Mouse (Mus musculus) midbrain, embryonic 15.5 days (tissue): ENCODE results near the gene Cap2. TPM values are rescaled to one million over a fixed set of nuclear protein-coding genes. Genes with fewer than 3 reads are reported as not detected.

Experiments
- ATAC-seq: fragments of 200-750 bp; cut with Nextera tagmentation; replicated peaks from 2 replicates; pipeline ENCODE4 v1.8.0; 2017; ENCODE audit warnings: moderate TSS enrichment
- H3K27ac ChIP-seq: fragments of 300-500 bp; sonication (generic); 2 replicates; pipeline ENCODE4 v1.5.1; 2015; ENCODE audit warnings: mild to moderate bottlenecking, inconsistent platforms
- H3K27me3 ChIP-seq: fragments of 300-500 bp; sonication (generic); replicated peaks from 2 replicates; pipeline ENCODE4 v1.6.1; 2015; ENCODE audit warnings: inconsistent platforms
- H3K36me3 ChIP-seq: fragments of 300-500 bp; sonication (generic); replicated peaks from 2 replicates; pipeline ENCODE4 v1.6.1; 2015; ENCODE audit warnings: inconsistent platforms
- H3K4me1 ChIP-seq: fragments of 300-500 bp; sonication (generic); 2 replicates; pipeline ENCODE4 v1.6.1; 2015; ENCODE audit warnings: inconsistent platforms
- H3K4me2 ChIP-seq: fragments of 300-500 bp; sonication (generic); 2 replicates; pipeline ENCODE4 v1.6.1; 2015; ENCODE audit warnings: inconsistent platforms, mild to moderate bottlenecking, moderate library complexity
- H3K4me3 ChIP-seq: fragments of 300-500 bp; sonication (generic); 2 replicates; pipeline ENCODE4 v1.5.1; 2015; ENCODE audit warnings: mild to moderate bottlenecking, inconsistent platforms
- H3K9ac ChIP-seq: fragments of 300-500 bp; sonication (generic); 2 replicates; pipeline ENCODE4 v1.6.1; 2015; ENCODE audit warnings: mild to moderate bottlenecking, inconsistent platforms
- H3K9me3 ChIP-seq: fragments of 300-500 bp; sonication (generic); 2 replicates; pipeline ENCODE4 v1.6.1; 2016; ENCODE audit warnings: inconsistent platforms
- WGBS: fragments of 180-500 bp; shearing (Covaris S2); methylation state at CpG from one replicate; pipeline ENCODE4 v1.1.7; 2015; ENCODE audit warnings: mixed read lengths; 5-methylcytosine and 5-hydroxymethylcytosine counted together
- polyA plus RNA-seq: library from polyadenylated mRNA; unstranded; fragments of >200 nt; fragmentation: Nextera tagmentation; extraction: Ambion mirVana; gene quantifications from 2 replicates; pipeline ENCODE4 v1.2.1, GENCODE M21; 2015

Gene Cap2
- polyA plus RNA-seq, 1 experiment from 2014 or later = 12.4 TPM

DNA sequence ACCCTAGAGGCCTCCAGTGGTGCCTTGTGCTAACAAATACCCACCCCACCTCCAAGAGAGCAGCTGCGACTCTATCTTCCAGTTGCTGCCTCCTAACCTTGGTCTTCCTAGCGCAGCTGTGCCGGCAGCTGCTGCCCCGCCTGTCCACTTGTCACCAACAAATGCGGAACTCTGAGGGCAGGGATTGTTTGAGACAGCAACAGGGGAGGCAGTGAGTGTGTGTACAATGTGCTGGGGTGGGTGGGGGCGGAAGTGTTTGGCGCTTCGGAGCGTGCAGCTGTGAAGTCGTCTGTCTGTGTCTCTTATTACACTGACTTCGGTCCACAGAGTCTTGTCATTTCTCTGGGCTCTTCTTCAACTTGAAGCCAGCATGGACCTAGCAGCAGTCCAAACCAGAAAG is 118.0 kb downstream of the Cap2 start:
- Histone ChIP-seq H3K4me2 (no peak overlapping the region), H3K27ac (no peak overlapping the region), H3K9ac (no peak overlapping the region), H3K36me3 (no peaks in the 10 kb centered on the region; the same call in 1 of the 2 replicates), H3K9me3 (no peaks in the 10 kb centered on the region), H3K4me3 (no peak overlapping the region), H3K4me1 (no peaks in the 10 kb centered on the region), H3K27me3 (no peaks in the 10 kb centered on the region)
- WGBS = 46% methylated on average over 11 of the region's 11 CpGs
- ATAC-seq = no peak

DNA sequence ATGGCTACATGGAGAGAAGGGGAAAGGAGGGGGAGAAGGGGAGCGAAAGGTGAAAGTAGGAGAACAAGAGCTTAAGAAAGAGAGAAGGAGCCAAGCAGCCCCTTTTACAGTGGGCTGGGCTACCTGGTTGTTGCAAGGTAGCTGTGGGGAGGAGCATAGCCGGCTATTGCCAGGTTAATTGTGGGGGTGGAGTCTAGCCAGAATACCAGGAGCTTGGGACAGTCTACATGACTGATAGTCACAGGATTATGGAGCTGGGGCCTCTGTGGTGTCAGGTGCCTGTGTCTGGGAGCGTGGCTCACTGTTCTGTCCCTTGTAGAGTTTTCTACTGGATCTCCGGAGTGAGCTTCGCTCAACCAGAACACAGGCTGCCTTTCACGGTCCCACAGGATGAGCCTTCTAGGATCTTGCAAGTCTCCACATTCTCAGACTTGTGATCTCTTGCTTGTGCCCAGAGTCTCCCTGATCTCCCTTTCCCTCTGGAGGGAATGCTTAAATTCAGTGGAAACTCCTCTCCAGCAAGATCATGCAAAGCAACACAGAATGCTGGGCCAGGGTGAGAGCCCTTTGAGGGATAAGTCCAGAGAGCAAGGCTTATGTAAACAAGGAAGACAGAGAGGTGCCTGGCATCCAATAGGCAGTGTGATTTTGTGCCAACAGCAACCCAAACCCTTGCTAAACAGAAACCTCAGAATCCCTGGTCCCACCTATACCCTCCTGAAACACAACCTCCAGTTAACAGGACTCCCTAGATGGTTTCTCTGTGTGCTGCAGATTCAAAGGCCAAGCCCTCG is 119.5 kb downstream of the Cap2 start:
- Histone ChIP-seq H3K9me3 (no peaks in the 10 kb centered on the region), H3K27ac (no peak overlapping the region), H3K4me2 (no peak overlapping the region), H3K27me3 (no peaks in the 10 kb centered on the region), H3K36me3 (no peaks in the 10 kb centered on the region), H3K4me1 (no peaks in the 10 kb centered on the region), H3K4me3 (no peak overlapping the region), H3K9ac (no peak overlapping the region)
- ATAC-seq = no peak
- 81% methylated on average over 7 of the region's 7 CpGs for WGBS

DNA sequence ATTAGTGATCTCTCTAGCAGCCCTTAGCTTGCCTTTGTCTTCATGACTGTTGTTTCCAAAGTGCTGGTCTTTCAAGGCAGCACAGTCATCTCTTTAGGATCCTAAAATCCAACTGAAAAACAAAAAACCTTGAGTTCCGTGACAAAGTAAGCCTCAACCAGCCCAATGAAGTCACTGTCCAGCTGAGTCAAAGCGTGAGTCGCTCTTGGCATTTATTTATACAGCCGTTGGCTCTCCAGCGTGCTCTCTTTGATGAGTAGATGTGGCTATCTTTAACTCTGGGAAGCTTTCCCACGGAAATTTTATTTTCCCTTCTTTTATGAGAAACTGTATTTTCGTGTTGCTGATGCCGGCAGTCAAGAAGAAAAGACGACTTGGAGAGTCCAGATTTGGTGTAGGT is 125.0 kb downstream of the Cap2 start:
- H3K4me2 ChIP-seq = no peak overlapping the region
- no peak overlapping the region for H3K9ac ChIP-seq
- no peak overlapping the region for H3K27ac ChIP-seq
- no peaks in the 10 kb centered on the region for H3K36me3 ChIP-seq
- no peak overlapping the region for H3K4me3 ChIP-seq
- no peaks in the 10 kb centered on the region for H3K27me3 ChIP-seq
- no peaks in the 10 kb centered on the region for H3K9me3 ChIP-seq
- ATAC-seq = no peak
- 92% methylated on average over 9 of the region's 9 CpGs for WGBS
- 0 out of 2 replicates have a peak, but pooled peaks cover 3% of the 10 kb centered on the region for H3K4me1 ChIP-seq

DNA sequence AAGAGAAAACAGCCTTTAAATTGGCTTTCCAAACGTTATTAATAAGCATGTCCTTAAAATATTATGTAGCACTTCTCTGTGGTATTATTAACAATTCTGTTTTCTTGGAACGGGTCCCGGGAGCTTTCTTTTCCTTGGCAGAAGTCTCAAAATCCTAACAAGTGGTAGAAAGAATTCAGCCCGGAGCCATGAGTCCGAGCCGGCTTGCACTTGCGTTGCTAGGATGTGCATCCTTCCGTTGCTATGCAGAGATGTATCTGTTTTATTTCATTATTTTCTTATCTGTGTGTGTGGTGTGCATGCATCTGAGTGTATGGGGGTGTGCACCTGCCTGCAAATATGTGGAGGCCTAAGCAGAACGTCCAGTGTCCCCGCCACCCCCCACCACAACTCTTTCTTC is 126.2 kb downstream of the Cap2 start:
- ATAC-seq = peak; percentile 81; the same call in 1 of the 2 replicates
- WGBS = 54% methylated on average over 10 of the region's 10 CpGs

DNA sequence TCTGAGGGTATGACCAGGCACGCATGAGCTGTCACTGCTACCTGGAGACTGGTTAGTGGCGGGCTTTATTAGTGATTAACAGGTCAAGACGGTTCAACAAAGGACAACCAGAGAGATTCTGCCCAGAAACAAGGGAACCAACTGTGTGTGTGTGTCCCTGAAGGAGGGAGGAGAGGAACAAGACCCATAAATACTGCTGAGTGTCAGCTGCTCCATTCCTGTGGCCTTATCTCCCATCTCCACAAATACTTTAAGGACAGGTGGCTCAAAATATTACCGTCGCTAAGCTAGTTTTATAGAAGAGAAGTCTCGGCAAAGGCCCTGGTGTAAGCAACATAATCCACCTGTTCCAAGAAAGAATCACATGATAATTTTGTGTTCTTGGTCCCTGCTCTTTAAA is 127.7 kb downstream of the Cap2 start:
- 86% methylated on average over 6 of the region's 6 CpGs for WGBS
- Histone ChIP-seq H3K9ac (no peak overlapping the region), H3K27me3 (no peaks in the 10 kb centered on the region), H3K4me2 (no peak overlapping the region), H3K27ac (no peak overlapping the region), H3K9me3 (no peaks in the 10 kb centered on the region), H3K4me3 (no peak overlapping the region), H3K4me1 (peaks cover 21% of the 10 kb centered on the region), H3K36me3 (no peaks in the 10 kb centered on the region)
- no peak for ATAC-seq

More for the DNA sequence above, 126.2 kb downstream of the Cap2 start:
- no peak overlapping the region for H3K9ac ChIP-seq
- no peaks in the 10 kb centered on the region for H3K9me3 ChIP-seq
- H3K27ac ChIP-seq = peak overlapping the region; percentile 60
- H3K36me3 ChIP-seq = no peaks in the 10 kb centered on the region
- H3K4me2 ChIP-seq = no peak overlapping the region
- no peaks in the 10 kb centered on the region for H3K27me3 ChIP-seq
- no peak overlapping the region for H3K4me3 ChIP-seq
- H3K4me1 ChIP-seq = peaks cover 6% of the 10 kb centered on the region; the same call in 1 of the 2 replicates

DNA sequence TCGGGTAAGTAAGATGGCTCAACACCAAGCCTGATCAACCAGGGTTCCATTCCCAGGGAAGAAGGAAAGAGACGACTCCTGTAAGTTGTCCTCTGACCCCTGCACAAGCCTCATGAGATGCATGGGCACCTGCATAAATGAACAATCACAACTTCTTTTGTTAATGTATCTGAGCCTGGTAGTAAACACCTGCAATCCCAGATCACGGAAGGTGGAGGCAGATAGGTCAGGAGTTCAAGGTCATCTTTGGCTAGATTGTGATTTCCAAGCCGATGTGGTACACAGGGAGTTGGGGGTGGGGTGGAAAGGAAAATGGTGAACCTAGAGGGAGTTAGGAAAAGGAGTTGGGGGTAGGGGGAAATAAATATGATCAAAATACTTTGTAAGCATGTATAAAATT is 131.1 kb downstream of the Cap2 start:
- no peak overlapping the region for H3K4me2 ChIP-seq
- no peaks in the 10 kb centered on the region for H3K27me3 ChIP-seq
- peaks cover 27% of the 10 kb centered on the region for H3K4me1 ChIP-seq
- H3K27ac ChIP-seq = peak overlapping the region; percentile 86
- H3K36me3 ChIP-seq = no peaks in the 10 kb centered on the region
- no peak overlapping the region for H3K4me3 ChIP-seq
- no peak overlapping the region for H3K9ac ChIP-seq
- WGBS = 59% methylated on average over 4 of the region's 4 CpGs
- no peaks in the 10 kb centered on the region for H3K9me3 ChIP-seq
- no peak for ATAC-seq

DNA sequence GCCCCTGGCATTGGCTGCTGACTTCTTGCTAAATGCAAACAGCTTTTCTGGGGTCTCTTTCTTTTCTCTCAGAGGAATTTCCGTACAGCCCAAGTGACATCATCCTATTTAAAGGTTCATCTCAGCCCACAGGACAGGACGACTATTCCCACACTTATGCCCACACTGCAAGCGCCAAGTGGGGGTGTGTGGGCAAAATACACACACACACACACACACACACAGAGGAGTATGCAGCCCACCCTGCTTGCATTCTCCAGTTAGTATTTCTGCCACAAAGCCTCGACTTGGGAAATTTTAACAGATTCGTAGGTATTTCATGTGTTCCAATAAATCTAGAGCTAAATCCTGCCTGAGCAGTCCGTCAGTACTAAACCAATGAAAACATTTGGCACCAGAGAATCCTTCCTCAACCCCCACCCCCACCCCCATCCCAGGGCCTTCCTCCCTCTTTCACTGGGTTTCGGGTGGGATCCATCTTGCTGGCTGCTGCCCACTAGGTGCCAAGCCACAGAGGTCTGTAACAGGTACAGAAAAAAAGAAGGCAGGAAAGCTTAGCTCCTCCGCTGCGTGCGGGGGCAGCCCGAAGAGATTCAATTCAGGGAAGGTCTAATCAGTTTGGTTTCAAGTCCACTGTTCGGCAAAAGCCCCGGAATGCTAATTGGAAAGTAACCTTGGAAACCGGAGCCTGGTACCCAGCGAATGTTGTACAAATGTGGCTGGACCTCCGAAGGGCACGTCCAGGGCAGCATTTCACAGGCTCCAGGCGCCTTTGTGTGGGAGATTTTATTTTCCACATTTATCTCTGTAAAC is 131.9 kb downstream of the Cap2 start:
- no peaks in the 10 kb centered on the region for H3K9me3 ChIP-seq
- H3K36me3 ChIP-seq = no peaks in the 10 kb centered on the region
- H3K4me3 ChIP-seq = peak overlapping the region; percentile 11; the same call in 1 of the 2 replicates
- WGBS = 9% methylated on average over 18 of the region's 18 CpGs
- peaks cover 23% of the 10 kb centered on the region for H3K4me1 ChIP-seq
- H3K27ac ChIP-seq = peak overlapping the region; percentile 86
- peak overlapping the region; percentile 21; the same call in 1 of the 2 replicates for H3K9ac ChIP-seq
- peak; percentile 83 for ATAC-seq
- H3K4me2 ChIP-seq = peak overlapping the region; percentile 44
- H3K27me3 ChIP-seq = no peaks in the 10 kb centered on the region

DNA sequence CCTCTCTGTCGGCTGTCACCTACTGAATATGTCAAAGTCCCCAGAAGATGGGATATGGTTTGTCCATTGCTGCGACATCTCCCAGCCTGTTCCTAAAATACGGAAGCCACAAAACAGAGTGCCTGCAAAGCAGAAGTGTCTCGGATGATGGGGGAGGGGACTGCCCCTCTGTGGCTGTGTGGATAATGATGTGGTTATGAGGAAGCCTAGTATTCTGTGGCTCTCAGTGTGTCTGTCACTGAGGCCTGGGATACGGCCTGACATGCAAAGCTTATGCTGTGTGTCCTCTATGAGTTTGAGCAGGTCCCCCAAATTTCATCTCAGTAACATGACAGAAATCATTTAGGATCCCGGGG is 132.5 kb downstream of the Cap2 start:
- peak overlapping the region; percentile 21; the same call in 1 of the 2 replicates for H3K9ac ChIP-seq

DNA sequence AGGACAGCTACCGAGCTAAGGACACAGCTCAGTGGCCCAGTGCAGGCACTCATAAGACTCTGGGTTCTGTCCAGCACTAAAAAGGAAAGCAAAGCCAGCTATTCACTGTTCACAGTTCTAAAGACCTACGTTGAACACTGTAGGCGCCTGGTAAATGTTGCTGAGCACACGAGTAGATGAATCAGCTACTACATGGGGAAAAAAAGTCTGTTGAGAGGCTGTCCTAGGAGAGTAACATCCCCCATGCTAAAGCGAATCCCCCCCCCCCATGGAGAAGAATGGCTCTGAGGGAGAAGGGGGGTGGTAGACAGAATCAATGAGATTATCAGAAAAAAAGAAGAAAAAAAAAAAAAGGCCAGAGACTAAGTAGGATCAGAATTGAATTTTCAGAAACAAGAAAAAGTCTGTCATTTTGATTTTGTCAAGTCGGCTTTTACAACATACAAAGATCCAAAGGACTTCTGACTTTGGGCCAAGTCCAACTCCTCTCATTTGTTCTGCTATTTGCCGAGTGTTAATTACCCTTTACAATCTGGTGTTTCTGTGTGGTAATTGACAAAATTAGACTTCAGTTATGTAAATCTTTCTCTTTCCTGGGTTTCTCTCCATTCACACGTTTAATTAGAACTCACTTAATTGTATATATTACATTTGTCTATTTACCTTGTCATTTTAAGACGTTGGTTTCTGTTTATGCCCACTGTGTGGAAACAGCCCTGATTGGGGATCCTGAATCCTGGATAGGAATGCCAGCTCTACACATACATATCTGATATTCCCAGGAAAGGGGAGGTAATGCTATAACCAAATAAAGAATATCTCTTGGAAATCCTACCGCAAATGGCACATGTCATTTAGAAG is 139.2 kb downstream of the Cap2 start:
- Histone ChIP-seq H3K4me2 (no peak overlapping the region), H3K9me3 (no peaks in the 10 kb centered on the region), H3K4me1 (no peaks in the 10 kb centered on the region), H3K27me3 (no peaks in the 10 kb centered on the region), H3K9ac (no peak overlapping the region), H3K27ac (no peak overlapping the region), H3K36me3 (no peaks in the 10 kb centered on the region), H3K4me3 (no peak overlapping the region)
- 76% methylated on average over 10 of the region's 10 CpGs for WGBS
- no peak for ATAC-seq

More for the DNA sequence above, 132.5 kb downstream of the Cap2 start:
- peaks cover 23% of the 10 kb centered on the region for H3K4me1 ChIP-seq
- 11% methylated on average over 6 of the region's 6 CpGs for WGBS
- no peaks in the 10 kb centered on the region for H3K9me3 ChIP-seq
- H3K4me3 ChIP-seq = peak overlapping the region; percentile 11; the same call in 1 of the 2 replicates
- no peaks in the 10 kb centered on the region for H3K27me3 ChIP-seq
- ATAC-seq = peak; percentile 84
- peak overlapping the region; percentile 44 for H3K4me2 ChIP-seq
- H3K36me3 ChIP-seq = no peaks in the 10 kb centered on the region
- peak overlapping the region; percentile 86 for H3K27ac ChIP-seq

DNA sequence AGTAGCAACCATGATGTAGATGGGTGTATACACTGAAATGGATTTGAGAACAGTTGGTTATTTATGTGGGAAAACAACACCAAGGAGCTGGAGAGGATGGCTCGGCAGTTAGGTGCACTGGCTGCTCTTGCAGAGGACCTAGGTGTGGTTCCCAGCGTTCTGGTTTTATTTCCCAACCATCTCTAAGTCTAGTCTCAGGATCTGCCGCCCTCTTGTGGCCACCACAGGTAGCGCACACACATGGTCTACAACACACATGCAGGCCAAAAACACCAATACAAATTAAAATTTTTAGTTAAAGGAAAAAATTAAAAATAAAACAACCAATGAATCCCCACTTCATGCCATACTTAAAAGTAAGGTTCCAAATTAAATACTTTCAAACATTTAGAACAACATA is 140.7 kb downstream of the Cap2 start:
- Histone ChIP-seq H3K27ac (no peak overlapping the region), H3K4me3 (no peak overlapping the region), H3K36me3 (no peaks in the 10 kb centered on the region), H3K9me3 (no peaks in the 10 kb centered on the region), H3K4me1 (no peaks in the 10 kb centered on the region), H3K27me3 (no peaks in the 10 kb centered on the region), H3K4me2 (no peak overlapping the region), H3K9ac (no peak overlapping the region)
- ATAC-seq = no peak
- 88% methylated on average over 4 of the region's 4 CpGs for WGBS

DNA sequence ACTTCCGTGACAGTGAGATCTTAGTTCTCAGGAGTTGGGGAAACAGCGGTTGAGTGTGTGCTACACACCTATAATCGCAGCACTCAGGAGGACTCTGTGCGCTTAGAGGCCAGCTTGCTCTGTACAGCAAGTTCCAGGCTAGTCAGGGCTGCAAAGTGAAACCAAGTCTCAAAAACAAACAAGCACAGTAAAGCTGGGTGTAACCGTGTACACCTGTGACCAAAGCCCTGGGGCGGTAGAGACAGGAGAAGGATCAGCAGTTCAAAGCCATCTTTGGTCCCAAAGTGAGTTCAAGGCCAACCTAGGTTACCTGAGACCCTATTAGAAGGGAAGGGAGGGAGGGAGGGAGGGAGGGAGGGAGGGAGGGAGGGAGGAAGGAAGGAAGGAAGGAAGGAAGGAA is 142.5 kb downstream of the Cap2 start:
- Histone ChIP-seq H3K9me3 (no peaks in the 10 kb centered on the region), H3K4me2 (no peak overlapping the region), H3K9ac (no peak overlapping the region), H3K27me3 (no peaks in the 10 kb centered on the region), H3K4me3 (no peak overlapping the region), H3K36me3 (no peaks in the 10 kb centered on the region), H3K27ac (no peak overlapping the region), H3K4me1 (no peaks in the 10 kb centered on the region)
- no peak for ATAC-seq
- 90% methylated on average over 6 of the region's 6 CpGs for WGBS

DNA sequence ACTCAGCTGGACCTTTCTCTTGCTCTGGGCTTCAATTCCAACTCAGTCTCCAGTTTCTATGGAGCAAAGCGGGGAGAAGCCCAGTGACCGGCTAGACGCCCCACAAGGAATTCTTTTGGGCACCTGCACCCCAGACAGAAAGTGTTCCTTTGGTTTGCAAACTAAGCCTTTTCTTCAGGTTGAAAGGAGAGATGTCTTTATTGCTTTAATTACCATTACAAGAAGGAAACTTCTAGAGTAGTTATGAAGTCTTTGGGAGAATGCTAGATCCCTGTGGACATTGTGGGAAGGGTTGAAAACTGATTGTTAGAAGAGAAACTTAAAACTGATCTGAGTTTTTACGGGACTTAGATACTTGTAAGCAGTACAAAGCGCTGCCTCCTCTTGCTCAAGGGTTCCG is 143.8 kb downstream of the Cap2 start:
- 76% methylated on average over 6 of the region's 6 CpGs for WGBS
- Histone ChIP-seq H3K36me3 (no peaks in the 10 kb centered on the region), H3K27ac (no peak overlapping the region), H3K9ac (no peak overlapping the region), H3K4me2 (no peak overlapping the region), H3K4me3 (no peak overlapping the region), H3K4me1 (no peaks in the 10 kb centered on the region), H3K27me3 (no peaks in the 10 kb centered on the region), H3K9me3 (no peaks in the 10 kb centered on the region)
- ATAC-seq = no peak
